Mouse (Mus musculus) CH12.LX (cell line): ENCODE results near the gene Cep112. TPM values are rescaled to one million over a fixed set of nuclear protein-coding genes. Genes with fewer than 3 reads are reported as not detected.

Source experiments
- DNase-seq: peaks from one replicate; pipeline ENCODE4 v3.0.0-alpha.2; 2013; ENCODE audit errors: extremely low read depth
- H3K27ac ChIP-seq: 2 replicates; pipeline ENCODE4 v1.5.1; 2012; ENCODE audit warnings: low read depth, mild to moderate bottlenecking, control low read depth, moderate library complexity; ENCODE audit not compliant: insufficient read depth
- H3K27me3 ChIP-seq: replicated peaks from 2 replicates; pipeline ENCODE3; 2012; ENCODE audit warnings: inconsistent platforms
- H3K36me3 ChIP-seq, 2 experiments: replicated peaks in 1 of 2; 2 replicates each; pipeline versions ENCODE3 to v1.6.1; 2012; ENCODE audit warnings: inconsistent platforms in 1 of 2, low read length in 1 of 2, mild to moderate bottlenecking in 1 of 2, mixed read lengths in 1 of 2, moderate library complexity in 1 of 2; ENCODE audit not compliant: control insufficient read depth in 1 of 2, insufficient read depth in 1 of 2
- H3K4me1 ChIP-seq, 2 experiments: 2 replicates each; pipeline ENCODE4 v1.6.1; 2012; ENCODE audit warnings: inconsistent platforms in 1 of 2, moderate library complexity in 1 of 2; ENCODE audit not compliant: insufficient read depth in 2 of 2, control insufficient read depth in 1 of 2
- H3K4me2 ChIP-seq: 2 replicates; pipeline ENCODE4 v1.6.1; 2012; ENCODE audit warnings: low read depth, mild to moderate bottlenecking, control low read depth; ENCODE audit not compliant: poor library complexity, insufficient read depth, severe bottlenecking
- H3K4me3 ChIP-seq, 3 experiments: fragments of 150-350 bp in 1 of 3; sonication (generic) in 1 of 3; replicated peaks in 1 of 3; 2 replicates each; pipeline versions ENCODE3 to v1.5.1; 2011 to 2012; ENCODE audit warnings: low read depth in 2 of 3, low read length in 2 of 3, mild to moderate bottlenecking in 2 of 3, moderate library complexity in 2 of 3, control low read depth in 1 of 3, improper control_type of control experiment in 1 of 3, inconsistent platforms in 1 of 3, mixed read lengths in 1 of 3; ENCODE audit not compliant: poor library complexity in 1 of 3
- H3K79me2 ChIP-seq: replicated peaks from 2 replicates; pipeline ENCODE4 v1.6.1; 2012; ENCODE audit warnings: mild to moderate bottlenecking, moderate library complexity; ENCODE audit not compliant: control insufficient read depth, poor library complexity, insufficient read depth, severe bottlenecking; ENCODE audit errors: extremely low read depth
- H3K9ac ChIP-seq: 2 replicates; pipeline ENCODE4 v1.6.1; 2012; ENCODE audit warnings: low read depth, mild to moderate bottlenecking, control low read depth, moderate library complexity; ENCODE audit not compliant: insufficient read depth
- H3K9me3 ChIP-seq: replicated peaks from 2 replicates; pipeline ENCODE3; 2012; ENCODE audit warnings: low read length, inconsistent platforms, mixed read lengths
- BHLHE40 ChIP-seq: IDR thresholded peaks from 2 replicates; pipeline ENCODE4 v1.6.1; 2011; ENCODE audit warnings: mild to moderate bottlenecking, low read depth, low read length, improper control_type of control experiment
- CHD1 ChIP-seq: IDR thresholded peaks from 2 replicates; pipeline ENCODE4 v1.6.1; 2012; ENCODE audit warnings: low read depth, low read length, improper control_type of control experiment, inconsistent platforms
- CHD2 ChIP-seq: IDR thresholded peaks from 2 replicates; pipeline ENCODE4 v1.6.1; 2011; ENCODE audit warnings: low read length, improper control_type of control experiment
- ELF1 ChIP-seq: IDR thresholded peaks from 2 replicates; pipeline ENCODE4 v1.6.1; 2014; ENCODE audit warnings: low read depth, mild to moderate bottlenecking, inconsistent platforms, low read length, improper control_type of control experiment
- GABPA ChIP-seq: IDR thresholded peaks from 2 replicates; pipeline ENCODE4 v1.6.1; 2012; ENCODE audit warnings: low read depth, low read length, improper control_type of control experiment, inconsistent platforms; ENCODE audit not compliant: insufficient replicate concordance
- HCFC1 ChIP-seq: IDR thresholded peaks from 2 replicates; pipeline ENCODE4 v1.6.1; 2012; ENCODE audit warnings: low read depth, mild to moderate bottlenecking, inconsistent platforms, low read length, improper control_type of control experiment
- IRF4 ChIP-seq: IDR thresholded peaks from 2 replicates; pipeline ENCODE4 v1.6.1; 2014; ENCODE audit warnings: low read depth, mild to moderate bottlenecking, inconsistent platforms, low read length, improper control_type of control experiment
- JUN ChIP-seq: IDR thresholded peaks from 2 replicates; pipeline ENCODE4 v1.6.1; 2011; ENCODE audit warnings: low read depth, mild to moderate bottlenecking, low read length, improper control_type of control experiment, moderate library complexity; ENCODE audit not compliant: insufficient read depth
- KAT2A ChIP-seq: IDR thresholded peaks from 2 replicates; pipeline ENCODE4 v1.6.1; 2012; ENCODE audit warnings: low read length, improper control_type of control experiment, inconsistent platforms; ENCODE audit not compliant: insufficient replicate concordance
- MAX ChIP-seq: IDR thresholded peaks from 2 replicates; pipeline ENCODE4 v1.6.1; 2011; ENCODE audit warnings: low read length, improper control_type of control experiment
- MAZ ChIP-seq: IDR thresholded peaks from 2 replicates; pipeline ENCODE4 v1.6.1; 2012; ENCODE audit warnings: low read depth, mild to moderate bottlenecking, inconsistent platforms, low read length, improper control_type of control experiment, moderate library complexity
- MEF2A ChIP-seq: IDR thresholded peaks from 2 replicates; pipeline ENCODE4 v1.6.1; 2014; ENCODE audit warnings: low read depth, mild to moderate bottlenecking, inconsistent platforms, low read length, improper control_type of control experiment, borderline replicate concordance
- MXI1 ChIP-seq: IDR thresholded peaks from 2 replicates; pipeline ENCODE4 v1.6.1; 2011; ENCODE audit warnings: mild to moderate bottlenecking, low read depth, low read length, improper control_type of control experiment
- MYC ChIP-seq: IDR thresholded peaks from 2 replicates; pipeline ENCODE4 v1.6.1; 2011; ENCODE audit warnings: low read depth, mild to moderate bottlenecking, improper control_type of control experiment, low read length
- NELFE ChIP-seq: IDR thresholded peaks from 2 replicates; pipeline ENCODE4 v1.6.1; 2011; ENCODE audit warnings: low read depth, low read length, improper control_type of control experiment
- NRF1 ChIP-seq: IDR thresholded peaks from 2 replicates; pipeline ENCODE4 v1.6.1; 2014; ENCODE audit warnings: low read depth, mild to moderate bottlenecking, inconsistent platforms, low read length, improper control_type of control experiment, moderate library complexity
- POLR2A ChIP-seq: IDR thresholded peaks from 2 replicates; pipeline ENCODE4 v1.6.1; 2011; ENCODE audit warnings: low read depth, mild to moderate bottlenecking, improper control_type of control experiment, low read length
- POLR2AphosphoS2 ChIP-seq: IDR thresholded peaks from 2 replicates; pipeline ENCODE4 v1.6.1; 2011; ENCODE audit warnings: low read depth, low read length, improper control_type of control experiment
- SMC3 ChIP-seq: IDR thresholded peaks from 2 replicates; pipeline ENCODE4 v1.6.1; 2011; ENCODE audit warnings: low read depth, low read length, improper control_type of control experiment
- TCF12 ChIP-seq: IDR thresholded peaks from 2 replicates; pipeline ENCODE4 v1.6.1; 2014; ENCODE audit warnings: low read depth, mild to moderate bottlenecking, inconsistent platforms, low read length, improper control_type of control experiment
- USF1 ChIP-seq: IDR thresholded peaks from 2 replicates; pipeline ENCODE4 v1.6.1; 2014; ENCODE audit warnings: low read depth, mild to moderate bottlenecking, inconsistent platforms, low read length, improper control_type of control experiment
- USF2 ChIP-seq: conservative IDR thresholded peaks from 2 replicates; pipeline ENCODE4 v1.6.1; 2011; ENCODE audit warnings: low read depth, low read length, improper control_type of control experiment
- ZC3H11A ChIP-seq: IDR thresholded peaks from 2 replicates; pipeline ENCODE4 v1.6.1; 2012; ENCODE audit warnings: low read depth, mild to moderate bottlenecking, inconsistent platforms, low read length, improper control_type of control experiment
- ZKSCAN1 ChIP-seq: IDR thresholded peaks from 2 replicates; pipeline ENCODE4 v1.6.1; 2012; ENCODE audit warnings: low read depth, inconsistent platforms, low read length, improper control_type of control experiment, borderline replicate concordance
- ZNF384 ChIP-seq: IDR thresholded peaks from 2 replicates; pipeline ENCODE4 v1.6.1; 2012; ENCODE audit warnings: low read depth, low read length, improper control_type of control experiment, inconsistent platforms
- dilution Hi-C: fragments of 300-500 bp; cut with MboI; formaldehyde crosslinking; loops from 2 replicates; pipeline ENCODE4 v1.14.3; 2020; ENCODE audit warnings: low sequenced_read_pairs; ENCODE audit not compliant: extremely low pct_unique_long_range_greater_than_20kb, extremely low pct_ligation_motif_present
- in situ Hi-C: fragments of 300-500 bp; cut with MboI; formaldehyde crosslinking; loops from 3 replicates; pipeline ENCODE4 v1.14.3; 2019; ENCODE audit warnings: low sequenced_read_pairs, low pct_ligation_motif_present, low pct_unique_long_range_greater_than_20kb, mixed read lengths
- polyA plus RNA-seq: library from polyadenylated mRNA; unstranded; fragments of >175 nt; gene quantifications from 2 replicates; pipeline ENCODE4 v1.2.1, GENCODE M21; 2012; ENCODE audit warnings: low read depth; ENCODE audit not compliant: insufficient read length
- total RNA-seq, 2 experiments: library from RNA; depleted of rRNA; stranded (reverse); fragments of 300-350 nt in 1 of 2; fragments of >200 nt in 1 of 2; gene quantifications; 2 replicates each; pipeline ENCODE4 v1.2.3; 2012 to 2014

Gene Cep112
- total and polyA plus RNA-seq, 3 experiments: 0.93 to 1.4 (median 1.3) TPM

GRCm38 (mm10) chr11:108464715-108465301 is 39.8 kb downstream of the Cep112 start:
- in situ Hi-C loops (no loop called here), dilution Hi-C loops (no loop called here)
- Histone ChIP-seq H3K9me3 (no peaks in the 10 kb centered on the region), H3K4me2 (no peak overlapping the region), H3K4me1 (no peaks in the 10 kb centered on the region), H3K27me3 (no peaks in the 10 kb centered on the region), H3K79me2 (no peaks in the 10 kb centered on the region), H3K4me3 (no peak overlapping the region), H3K9ac (no peak overlapping the region), H3K36me3 (no peaks in the 10 kb centered on the region), H3K27ac (no peak overlapping the region)
- no peak for DNase-seq
- TF ChIP-seq MYC (no peak), ELF1 (no peak), GABPA (no peak), SMC3 (no peak), POLR2A (no peak), MAX (no peak), HCFC1 (no peak), NRF1 (no peak)

- no peak for TF ChIP-seq ZC3H11A
- TF ChIP-seq GABPA: no peak
- no peak for TF ChIP-seq JUN
- no peak for TF ChIP-seq CHD2
- TF ChIP-seq USF2: no peak
- TF ChIP-seq HCFC1: no peak
- TF ChIP-seq ZKSCAN1: no peak
- TF ChIP-seq IRF4: no peak
- no peak for TF ChIP-seq NELFE
- no peak for TF ChIP-seq TCF12
- TF ChIP-seq SMC3: no peak
- no peak for TF ChIP-seq MEF2A
- TF ChIP-seq MXI1: no peak
- no peak for TF ChIP-seq CHD1
- no peak for TF ChIP-seq POLR2AphosphoS2
- TF ChIP-seq USF1: no peak
- no peak for TF ChIP-seq BHLHE40
- no peak for TF ChIP-seq MAZ
- no peak for TF ChIP-seq KAT2A
- TF ChIP-seq ZNF384: no peak
- no peaks in the 10 kb centered on the region for H3K27me3 ChIP-seq
- H3K36me3 ChIP-seq: no peaks in the 10 kb centered on the region
- dilution Hi-C loops (no loop called here), in situ Hi-C loops (no loop called here)
- H3K27ac ChIP-seq: no peak overlapping the region
- no peaks in the 10 kb centered on the region for H3K4me1 ChIP-seq
- H3K4me3 ChIP-seq: no peak overlapping the region
- H3K9ac ChIP-seq: no peak overlapping the region
- H3K4me2 ChIP-seq: no peak overlapping the region
- no peaks in the 10 kb centered on the region for H3K79me2 ChIP-seq
- H3K9me3 ChIP-seq: no peaks in the 10 kb centered on the region
- DNase-seq: no peak
These were observed 50.7 kb downstream of the Cep112 start for GRCm38 (mm10) chr11:108475738-108476137.
